Mouse (Mus musculus): Measurements from ENCODE around the gene Unc93b1. TPM values are rescaled to one million over a fixed set of nuclear protein-coding genes. Genes with fewer than 3 reads are reported as not detected.
A peak's percentile ranks its signal among the peaks of the same experiment; 100 is the strongest.
"Not testable (repeated sequence)": the region's sequence is repeated elsewhere in the genome, so short reads cannot be mapped to it uniquely, and the experiment has no call there.

The Unc93b1 gene
- polyA plus RNA-seq, 1 experiment from 2014 or later: 12.7 TPM

DNA sequence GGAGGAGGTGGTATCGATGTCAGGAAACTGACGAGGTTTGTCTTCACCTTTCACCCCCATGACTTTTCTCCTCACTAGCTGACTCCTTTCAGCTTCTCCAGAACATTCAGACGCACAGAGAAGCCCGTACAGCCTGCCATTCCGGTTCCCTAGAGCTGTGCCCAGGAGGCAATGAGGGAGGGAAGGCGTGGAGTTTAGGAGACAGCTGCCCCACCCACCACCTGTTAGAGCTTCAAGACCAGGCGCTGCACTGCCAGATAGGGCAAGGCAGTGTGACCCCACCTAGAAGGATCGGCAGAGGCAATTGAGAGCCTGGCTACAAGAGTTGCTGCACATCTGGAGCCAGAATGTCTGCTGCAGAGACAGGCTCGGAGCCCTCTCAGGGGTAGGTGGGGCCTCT, 37.2 kb downstream of the Unc93b1 start, which contains the start of gene Aldh3b2:
Aldh3b2 (plus strand) TSS at position 100 of the 400 bp plus-strand sequence.
- Histone ChIP-seq H3K27me3 (no peaks in the 10 kb centered on the region), H3K4me3 (no peak within 1 kb of the TSS), H3K36me3 (no peaks in the 10 kb centered on the region), H3K9me3 (no peaks in the 10 kb centered on the region), H3K4me2 (replicated peaks) (no peak within 1 kb of the TSS), H3K9ac (no peak within 1 kb of the TSS), H3K27ac (no peak within 1 kb of the TSS), H3K4me1 (peaks cover 10% of the 10 kb centered on the region)
- no peak for ATAC-seq (ENCODE audit: insufficient number of reproducible peaks, insufficient read depth, low FRiP score, low TSS enrichment)
- WGBS: 25% methylated on average over 8 of the region's 9 CpGs

DNA sequence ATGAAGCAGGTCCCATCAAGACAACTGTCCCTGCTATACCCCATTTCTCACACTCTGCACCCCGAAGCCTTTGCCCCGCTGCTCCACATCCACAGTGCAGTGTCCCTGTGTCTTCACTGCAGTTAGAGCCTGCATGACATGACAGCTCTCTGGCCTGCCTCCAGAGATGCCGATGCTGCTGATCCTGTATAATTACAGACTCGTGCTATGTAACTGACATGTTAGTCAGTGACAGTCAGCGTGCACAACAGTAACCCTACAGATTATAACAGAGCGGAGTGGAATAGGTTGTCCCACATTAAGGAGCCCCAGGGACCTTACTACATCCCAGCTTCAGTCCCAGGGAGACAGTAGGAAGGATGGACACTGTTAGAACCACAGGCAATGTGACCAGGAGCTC, 39.6 kb downstream of the Unc93b1 start:
- ATAC-seq (ENCODE audit: insufficient number of reproducible peaks, insufficient read depth, low FRiP score, low TSS enrichment); H3K4me1 ChIP-seq; H3K9ac ChIP-seq; H3K9me3 ChIP-seq; H3K27me3 ChIP-seq; H3K36me3 ChIP-seq; H3K27ac ChIP-seq; H3K4me2 ChIP-seq (replicated peaks); H3K4me3 ChIP-seq: not testable (repeated sequence)
- 76% methylated on average over 6 of the region's 6 CpGs for WGBS

DNA sequence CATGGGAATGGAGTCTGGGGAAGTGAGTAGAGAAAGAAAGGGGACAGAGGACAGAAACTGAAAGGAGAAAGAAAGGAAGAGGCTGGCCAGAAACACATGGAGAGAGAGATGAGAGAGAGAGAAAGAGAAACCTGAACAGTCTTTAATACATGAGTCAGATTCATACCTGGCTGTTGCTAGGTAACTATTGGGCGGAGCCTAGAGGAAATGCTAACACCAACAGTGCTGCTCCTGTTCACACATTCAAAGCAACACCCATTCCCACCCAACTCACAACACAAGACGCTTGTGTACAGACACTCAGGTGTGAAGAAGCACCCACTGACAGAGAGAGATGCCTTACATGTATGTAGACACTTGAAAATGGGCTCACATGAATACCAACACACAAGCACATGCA, 40.9 kb downstream of the Unc93b1 start:
- no peak for ATAC-seq (ENCODE audit: insufficient number of reproducible peaks, insufficient read depth, low FRiP score, low TSS enrichment)
- Histone ChIP-seq H3K4me1 (peaks cover 10% of the 10 kb centered on the region), H3K27ac (no peak overlapping the region), H3K9me3 (no peaks in the 10 kb centered on the region), H3K36me3 (no peaks in the 10 kb centered on the region), H3K4me2 (replicated peaks) (no peak overlapping the region), H3K4me3 (no peak overlapping the region), H3K27me3 (no peaks in the 10 kb centered on the region), H3K9ac (no peak overlapping the region)
- WGBS: 67% methylated on average over 2 of the region's 2 CpGs

DNA sequence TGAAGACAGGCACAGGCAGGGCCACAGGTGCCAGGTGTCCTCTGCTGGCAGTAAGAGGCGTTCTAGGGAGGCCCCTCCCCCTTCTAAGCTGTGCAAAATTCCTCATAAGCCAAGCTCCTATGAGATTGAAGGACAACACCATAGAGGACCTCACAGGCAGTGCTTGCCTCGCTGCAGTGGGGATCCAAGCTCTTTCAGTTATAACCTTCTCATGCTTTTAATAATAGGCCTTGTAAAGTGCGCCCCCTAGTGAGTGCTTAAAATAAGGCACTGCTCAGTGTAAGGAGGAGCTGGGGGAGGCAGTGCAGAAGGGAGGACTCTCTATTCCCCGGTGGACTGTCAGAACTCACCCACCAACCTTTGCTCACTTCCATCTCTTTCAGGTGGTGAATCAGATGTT, 45.3 kb downstream of the Unc93b1 start:
- no peak for ATAC-seq (ENCODE audit: insufficient number of reproducible peaks, insufficient read depth, low FRiP score, low TSS enrichment)

DNA sequence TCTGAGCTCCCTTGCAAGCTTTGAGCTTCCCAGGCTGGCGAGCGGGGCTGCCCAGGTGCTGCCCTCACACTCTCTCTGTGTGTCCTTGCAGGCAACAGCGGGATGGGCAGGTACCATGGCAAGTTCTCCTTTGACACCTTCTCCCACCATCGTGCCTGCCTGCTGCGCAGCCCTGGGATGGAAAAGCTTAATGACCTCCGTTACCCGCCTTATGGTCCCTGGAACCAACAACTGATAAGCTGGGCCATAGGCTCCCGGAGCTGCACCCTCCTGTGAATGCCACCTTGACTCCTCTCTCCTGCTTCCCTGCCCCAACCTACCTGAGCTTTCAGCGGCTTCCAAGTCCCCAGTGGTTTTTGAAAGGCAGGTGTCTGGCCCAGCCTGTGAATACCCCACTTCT, 45.9 kb downstream of the Unc93b1 start:
- H3K4me2 ChIP-seq (replicated peaks): no peak overlapping the region
- H3K9ac ChIP-seq: no peak overlapping the region
- 80% methylated on average over 9 of the region's 9 CpGs for WGBS
- ATAC-seq (ENCODE audit: insufficient number of reproducible peaks, insufficient read depth, low FRiP score, low TSS enrichment): no peak
- no peaks in the 10 kb centered on the region for H3K27me3 ChIP-seq
- H3K4me1 ChIP-seq: peaks cover 11% of the 10 kb centered on the region
- H3K36me3 ChIP-seq: no peaks in the 10 kb centered on the region
- H3K4me3 ChIP-seq: no peak overlapping the region
- no peak overlapping the region for H3K27ac ChIP-seq
- no peaks in the 10 kb centered on the region for H3K9me3 ChIP-seq

More for the DNA sequence above, 45.3 kb downstream of the Unc93b1 start:
- Histone ChIP-seq H3K36me3 (no peaks in the 10 kb centered on the region), H3K4me3 (no peak overlapping the region), H3K9me3 (no peaks in the 10 kb centered on the region), H3K27me3 (no peaks in the 10 kb centered on the region), H3K4me1 (peaks cover 11% of the 10 kb centered on the region), H3K9ac (no peak overlapping the region), H3K4me2 (replicated peaks) (no peak overlapping the region), H3K27ac (no peak overlapping the region)
- 13% methylated on average over 4 of the region's 4 CpGs for WGBS

DNA sequence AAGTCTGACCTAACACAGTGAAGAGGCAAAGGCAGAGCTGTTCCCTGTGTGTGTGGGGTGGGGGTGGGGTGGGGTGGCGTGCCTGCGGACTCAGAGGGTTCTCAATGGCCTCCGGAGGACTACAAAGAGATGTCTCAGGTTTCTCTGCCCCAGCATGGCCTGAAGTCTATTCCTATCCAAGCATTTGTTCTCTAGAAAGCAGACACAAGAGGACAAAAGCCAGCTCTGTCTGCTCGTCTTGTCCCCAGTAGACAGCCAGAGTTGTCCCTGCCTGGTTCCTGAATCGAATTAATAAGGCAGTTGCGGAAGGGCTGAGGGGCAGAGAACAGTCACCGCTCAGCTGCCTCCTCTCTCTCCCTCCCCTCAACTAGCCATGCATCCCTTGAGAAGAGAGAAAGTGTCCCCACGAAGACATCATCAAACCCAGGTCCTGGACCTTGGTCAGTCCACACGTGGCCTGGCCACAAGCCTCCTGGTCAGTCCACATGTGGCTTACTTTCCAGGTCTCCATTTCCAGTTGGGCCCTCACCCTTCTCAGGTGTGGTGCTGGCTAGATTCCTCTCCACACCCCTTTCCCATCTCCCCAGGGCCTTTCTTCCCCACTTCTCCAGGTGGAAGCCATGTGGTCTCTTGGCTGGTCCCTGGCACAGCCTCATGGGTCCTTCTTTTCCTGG, 48.7 kb downstream of the Unc93b1 start:
- WGBS: 26% methylated on average over 9 of the region's 9 CpGs
- no peaks in the 10 kb centered on the region for H3K9me3 ChIP-seq
- H3K27ac ChIP-seq: peak overlapping the region; percentile 52; the same call in 1 of the 2 replicates
- no peaks in the 10 kb centered on the region for H3K27me3 ChIP-seq
- no peak overlapping the region for H3K4me3 ChIP-seq
- ATAC-seq (ENCODE audit: insufficient number of reproducible peaks, insufficient read depth, low FRiP score, low TSS enrichment): no peak
- H3K4me1 ChIP-seq: peaks cover 21% of the 10 kb centered on the region
- no peaks in the 10 kb centered on the region for H3K36me3 ChIP-seq
- no peak overlapping the region for H3K4me2 ChIP-seq (replicated peaks)
- no peak overlapping the region for H3K9ac ChIP-seq

DNA sequence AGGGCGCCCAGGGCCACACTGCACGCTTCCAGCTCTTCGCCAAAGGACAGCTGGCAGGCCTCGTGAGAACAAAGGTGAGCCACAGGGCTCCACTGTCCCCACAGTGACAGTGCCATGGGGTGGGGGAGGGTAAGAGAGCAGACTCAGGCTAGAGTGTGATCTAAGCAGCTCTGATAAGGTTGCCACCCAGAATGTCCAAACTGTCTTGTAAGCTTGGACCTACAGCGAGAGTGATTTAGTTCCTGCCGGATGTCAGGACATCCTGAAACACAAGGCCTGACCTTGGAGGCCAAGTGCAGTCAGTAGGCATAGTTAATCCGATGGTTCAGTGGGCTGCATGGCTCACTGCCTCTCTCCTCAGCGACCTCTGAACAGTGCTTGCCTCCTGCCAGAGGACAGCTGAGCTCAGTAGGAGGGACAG, 50.3 kb downstream of the Unc93b1 start:
- Histone ChIP-seq H3K36me3 (no peaks in the 10 kb centered on the region), H3K27ac (no peak overlapping the region), H3K27me3 (no peaks in the 10 kb centered on the region), H3K4me2 (replicated peaks) (no peak overlapping the region), H3K9ac (no peak overlapping the region), H3K4me1 (peaks cover 21% of the 10 kb centered on the region), H3K9me3 (no peaks in the 10 kb centered on the region), H3K4me3 (no peak overlapping the region)
- ATAC-seq (ENCODE audit: insufficient number of reproducible peaks, insufficient read depth, low FRiP score, low TSS enrichment): 0 out of 2 replicates have a peak, but pooled peaks have one; percentile 25
- 31% methylated on average over 8 of the region's 8 CpGs for WGBS

DNA sequence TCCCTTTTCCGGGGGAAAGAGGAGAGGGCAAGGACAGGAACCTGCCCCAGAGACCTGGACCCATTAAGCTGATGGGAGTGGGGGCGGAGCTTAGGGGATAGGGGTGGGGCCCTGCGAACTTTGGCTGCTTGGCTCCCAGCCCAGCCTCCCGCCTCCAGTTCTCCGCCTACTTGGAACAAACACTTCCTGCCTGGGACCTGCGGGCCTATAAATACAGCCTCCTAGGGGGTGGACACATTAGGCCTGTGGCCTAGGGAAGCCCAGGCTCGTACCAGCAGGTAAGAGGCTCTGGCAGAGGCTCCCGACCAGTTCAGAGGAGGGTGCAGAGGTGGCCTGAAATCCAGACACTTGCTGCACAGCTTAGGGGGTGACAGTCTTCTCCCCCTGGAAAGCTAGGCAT, 51.3 kb downstream of the Unc93b1 start, which contains the start of gene Acy3:
Acy3 (plus strand) TSS at position 237 of the 400 bp plus-strand sequence.
- Histone ChIP-seq H3K4me2 (replicated peaks) (no peak within 1 kb of the TSS; the same call in 1 of the 2 replicates), H3K36me3 (no peaks in the 10 kb centered on the region), H3K4me3 (no peak within 1 kb of the TSS), H3K4me1 (peaks cover 21% of the 10 kb centered on the region), H3K27ac (no peak within 1 kb of the TSS), H3K27me3 (no peaks in the 10 kb centered on the region), H3K9me3 (no peaks in the 10 kb centered on the region), H3K9ac (no peak within 1 kb of the TSS)
- peak; percentile 54; the same call in 1 of the 2 replicates for ATAC-seq (ENCODE audit: insufficient number of reproducible peaks, insufficient read depth, low FRiP score, low TSS enrichment)
- WGBS: 13% methylated on average over 8 of the region's 8 CpGs

DNA sequence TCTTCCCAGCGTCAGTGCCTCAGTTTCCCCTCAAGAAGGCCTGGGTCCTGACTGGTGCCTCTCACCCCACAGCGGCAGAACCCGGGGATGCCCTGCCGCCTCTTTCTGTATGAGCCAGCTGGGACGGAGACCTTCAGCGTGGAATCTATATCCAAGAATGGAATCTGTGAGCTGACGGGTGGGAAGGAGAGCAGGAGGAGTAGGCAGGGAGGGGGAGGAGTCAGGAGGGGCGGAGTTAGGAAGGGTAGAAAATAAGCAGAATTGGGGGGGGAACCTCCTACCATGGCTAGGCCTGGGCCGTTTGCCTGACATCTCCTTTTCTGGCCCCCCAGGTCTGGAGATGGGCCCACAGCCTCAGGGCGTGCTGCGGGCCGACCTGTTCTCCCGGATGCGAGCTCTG, 53.1 kb downstream of the Unc93b1 start:
- no peak overlapping the region for H3K9ac ChIP-seq
- no peaks in the 10 kb centered on the region for H3K9me3 ChIP-seq
- no peak overlapping the region for H3K4me2 ChIP-seq (replicated peaks)
- H3K27ac ChIP-seq: no peak overlapping the region
- ATAC-seq (ENCODE audit: insufficient number of reproducible peaks, insufficient read depth, low FRiP score, low TSS enrichment): no peak
- H3K27me3 ChIP-seq: no peaks in the 10 kb centered on the region
- no peaks in the 10 kb centered on the region for H3K36me3 ChIP-seq
- H3K4me1 ChIP-seq: peaks cover 20% of the 10 kb centered on the region
- WGBS: 86% methylated on average over 14 of the region's 14 CpGs
- no peak overlapping the region for H3K4me3 ChIP-seq

DNA sequence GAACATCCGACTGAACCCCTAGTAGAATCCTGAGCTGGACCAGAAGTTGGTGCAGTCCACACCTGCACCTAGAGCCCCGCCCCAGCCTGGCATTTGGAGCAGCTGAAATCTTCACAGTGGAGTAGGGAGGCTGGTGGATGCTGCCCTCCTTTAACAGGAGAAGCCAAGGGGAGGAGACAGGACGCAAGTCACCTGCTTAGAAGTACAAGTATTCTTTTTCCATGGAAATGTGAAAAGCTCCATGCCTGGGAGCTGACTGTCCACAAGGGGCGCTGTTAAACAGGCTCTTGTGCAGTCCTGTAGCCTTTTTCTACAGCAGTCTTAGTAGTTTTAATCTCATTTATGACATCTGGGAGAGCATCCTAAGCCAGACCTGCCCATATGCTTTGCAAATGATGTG, 53.8 kb downstream of the Unc93b1 start:
- WGBS: 85% methylated on average over 4 of the region's 4 CpGs
- peaks cover 14% of the 10 kb centered on the region for H3K4me1 ChIP-seq
- ATAC-seq (ENCODE audit: insufficient number of reproducible peaks, insufficient read depth, low FRiP score, low TSS enrichment): no peak
- H3K27me3 ChIP-seq: no peaks in the 10 kb centered on the region
- H3K27ac ChIP-seq: no peak overlapping the region
- no peaks in the 10 kb centered on the region for H3K9me3 ChIP-seq
- no peak overlapping the region for H3K9ac ChIP-seq
- no peaks in the 10 kb centered on the region for H3K36me3 ChIP-seq
- H3K4me3 ChIP-seq: no peak overlapping the region
- no peak overlapping the region for H3K4me2 ChIP-seq (replicated peaks)

DNA sequence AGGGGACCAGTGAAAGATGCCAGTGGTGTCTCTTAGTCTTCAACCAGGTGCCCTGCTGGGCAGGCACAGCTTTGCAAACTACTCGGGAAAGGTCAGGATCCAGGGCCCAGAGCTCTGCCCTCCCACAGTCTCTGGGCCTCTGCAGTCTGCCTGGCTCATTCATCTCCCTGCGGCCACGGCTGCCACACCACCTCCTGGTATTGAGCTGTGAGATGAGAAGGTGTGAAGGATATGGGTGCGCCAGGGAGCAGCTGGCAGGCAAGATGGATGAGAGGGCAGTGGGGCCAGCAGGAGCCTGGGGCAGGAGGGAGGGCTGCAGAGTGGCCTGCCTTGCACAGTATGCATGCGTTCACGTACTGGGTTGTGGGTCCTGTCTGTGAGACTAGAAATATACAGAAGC, 55.8 kb downstream of the Unc93b1 start:
- WGBS: 62% methylated on average over 6 of the region's 6 CpGs
- no peak for ATAC-seq (ENCODE audit: insufficient number of reproducible peaks, insufficient read depth, low FRiP score, low TSS enrichment)
- H3K27ac ChIP-seq: no peak overlapping the region

DNA sequence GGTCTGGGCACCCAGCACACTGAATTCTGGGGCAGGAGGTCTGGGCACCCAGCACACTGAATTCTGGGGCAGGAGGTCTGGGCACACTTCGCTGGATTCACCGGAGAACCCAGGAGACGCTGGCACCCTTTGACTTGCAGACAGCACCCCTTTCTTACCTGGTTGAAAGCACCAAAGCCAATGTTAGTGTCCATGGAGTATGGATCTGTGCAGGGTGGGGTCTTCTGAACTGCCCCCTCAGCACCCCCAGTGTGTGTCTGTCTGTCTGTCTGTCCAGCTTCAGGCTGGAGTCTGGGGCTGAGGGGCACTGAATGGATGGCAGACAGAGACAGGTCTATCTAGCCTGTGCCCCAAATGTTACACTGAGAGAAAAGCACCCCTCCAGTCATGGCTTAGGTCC, 56.6 kb downstream of the Unc93b1 start:
- no peak overlapping the region for H3K27ac ChIP-seq
- H3K27me3 ChIP-seq: no peaks in the 10 kb centered on the region
- 94% methylated on average over 3 of the region's 3 CpGs for WGBS
- H3K9me3 ChIP-seq: no peaks in the 10 kb centered on the region
- ATAC-seq (ENCODE audit: insufficient number of reproducible peaks, insufficient read depth, low FRiP score, low TSS enrichment): no peak
- no peak overlapping the region for H3K4me2 ChIP-seq (replicated peaks)
- no peaks in the 10 kb centered on the region for H3K36me3 ChIP-seq
- H3K4me1 ChIP-seq: peaks cover 4% of the 10 kb centered on the region
- H3K9ac ChIP-seq: no peak overlapping the region
- no peak overlapping the region for H3K4me3 ChIP-seq

More for the DNA sequence above, 55.8 kb downstream of the Unc93b1 start:
- Histone ChIP-seq H3K9ac (no peak overlapping the region), H3K36me3 (no peaks in the 10 kb centered on the region), H3K4me2 (replicated peaks) (no peak overlapping the region), H3K4me3 (no peak overlapping the region), H3K9me3 (no peaks in the 10 kb centered on the region), H3K4me1 (peaks cover 11% of the 10 kb centered on the region), H3K27me3 (no peaks in the 10 kb centered on the region)
